Comparison of ENCODE assay signal across 11 mouse cellular contexts in genomic region chr14:120806553-120806893, GRCm38 (mm10).
DNase-seq lines count a peak whose midpoint lies in the region; ATAC-seq lines count a peak whose summit lies in the region.
"Had no signal": no experiment of that assay in that cellular context is flagged by ENCODE, and none has a peak within 500 bp of the region (broad histone marks: within the 10 kb centered on the region; RNA-seq: fewer than 3 reads in every experiment).

No protein-coding gene starts in this region.

- H3K4me3 ChIP-seq in hindbrain, embryonic 16.5 days (ENCODE audit: low read length) = no peak overlapping the region
- H3K4me3 ChIP-seq in lung, embryonic 16.5 days (ENCODE audit: low read length) = no peak overlapping the region

- peak; percentile 25 for DNase-seq in kidney, adult 18-20 months
- DNase-seq in kidney, postnatal 10 days = no peak
- DNase-seq in ZHBTc4 (ENCODE audit: low read depth, low spot score) = peak; percentile 55
- DNase-seq in left cerebral cortex, adult 8-10 months (ENCODE audit: low spot score in 2 of 2) = no peak
- DNase-seq in left cerebral cortex, adult 18-20 months (ENCODE audit: low spot score in 2 of 2) = no peak
- DNase-seq: cerebellum, adult 11 months; thymus, postnatal 36 days had no signal

- peak; percentile 77 for ATAC-seq in hindbrain, embryonic 16.5 days
- ATAC-seq in lung, embryonic 16.5 days (ENCODE audit: low read depth) = peak; percentile 72
- ATAC-seq: forebrain, embryonic 16.5 days had no signal

- peaks cover 12% of the 10 kb centered on the region for H3K4me1 ChIP-seq in hindbrain, embryonic 16.5 days (ENCODE audit: control insufficient read depth, insufficient read depth, low read depth, low read length)
- peaks cover 10% of the 10 kb centered on the region; the same call in 1 of the 2 replicates for H3K4me1 ChIP-seq in lung, embryonic 16.5 days (replicated peaks; ENCODE audit: control insufficient read depth, insufficient read depth, low read length)

- H3K36me3 ChIP-seq in hindbrain, embryonic 16.5 days (ENCODE audit: control insufficient read depth, insufficient read depth, low read length) = no peaks in the 10 kb centered on the region
- H3K36me3 ChIP-seq in lung, embryonic 16.5 days (ENCODE audit: control insufficient read depth, insufficient read depth, low read length) = no peaks in the 10 kb centered on the region

- H3K9me3 ChIP-seq in hindbrain, embryonic 16.5 days (ENCODE audit: control insufficient read depth, low read length) = no peaks in the 10 kb centered on the region
- no peaks in the 10 kb centered on the region for H3K9me3 ChIP-seq in lung, embryonic 16.5 days (ENCODE audit: control insufficient read depth, low read length)

- no peaks in the 10 kb centered on the region for H3K27me3 ChIP-seq in hindbrain, embryonic 16.5 days (replicated peaks; ENCODE audit: control insufficient read depth, insufficient read depth, low read length)
- no peaks in the 10 kb centered on the region for H3K27me3 ChIP-seq in lung, embryonic 16.5 days (ENCODE audit: control insufficient read depth, insufficient read depth, low read depth, low read length)

- no peak overlapping the region for H3K4me2 ChIP-seq in hindbrain, embryonic 16.5 days (ENCODE audit: low read length)
- H3K4me2 ChIP-seq in lung, embryonic 16.5 days (ENCODE audit: low read depth, low read length) = peak overlapping the region; percentile 5; the same call in 1 of the 2 replicates

- H3K9ac ChIP-seq in hindbrain, embryonic 16.5 days (ENCODE audit: low read depth, low read length) = no peak overlapping the region
- no peak overlapping the region for H3K9ac ChIP-seq in lung, embryonic 16.5 days (ENCODE audit: low read length)

- 35% methylated on average over 3 of the region's 10 CpGs for WGBS in hindbrain, embryonic 16.5 days
- 33% methylated on average over 4 of the region's 10 CpGs for WGBS in lung, embryonic 16.5 days

- H3K27ac ChIP-seq in hindbrain, embryonic 16.5 days (ENCODE audit: low read depth, low read length) = no peak overlapping the region
- peak overlapping the region; percentile 93 for H3K27ac ChIP-seq in lung, embryonic 16.5 days (ENCODE audit: low read length)
- H3K27ac ChIP-seq: kidney, postnatal 0 days had no signal

Comparison
In these comparisons a context has a peak if more than half of its experiments do, and no peak if none do; other contexts are left out.
1. DNase-seq: peak in kidney, adult 18-20 months (single experiment) and ZHBTc4 (single experiment); none in kidney, postnatal 10 days (single experiment), left cerebral cortex, adult 8-10 months (0 of 2) and left cerebral cortex, adult 18-20 months (0 of 2).